Mouse (Mus musculus): ENCODE results near the gene Mthfd2. TPM values are rescaled to one million over a fixed set of nuclear protein-coding genes. Genes with fewer than 3 reads are reported as not detected.

Mthfd2 gene
- total and polyA plus RNA-seq, 2 experiments from 2014 or later, result 19.2 to 32.0 TPM

GRCm38 (mm10) chr6:83361523-83362248 is 36.0 kb upstream of the Mthfd2 start:
- DNase-seq (ENCODE audit: low spot score), result no peak
- Histone ChIP-seq H3K4me1 (ENCODE audit: insufficient read depth, low read length) (no peaks in the 10 kb centered on the region), H3K27me3 (ENCODE audit: insufficient read depth, low read length) (no peaks in the 10 kb centered on the region), H3K4me2 (ENCODE audit: low read depth, low read length, poor library complexity, severe bottlenecking) (no peak overlapping the region), H3K9ac (replicated peaks; ENCODE audit: low read length, poor library complexity, severe bottlenecking) (no peak overlapping the region), H3K9me3 (ENCODE audit: low read length) (no peaks in the 10 kb centered on the region), H3K36me3 (ENCODE audit: insufficient read depth, low read length) (peaks cover 28% of the 10 kb centered on the region), H3K4me3 (ENCODE audit: low read depth, low read length) (no peak overlapping the region), H3K27ac (ENCODE audit: low read depth, low read length) (no peak overlapping the region)
- 88% methylated on average over 11 of the region's 11 CpGs for WGBS
- no peak for ATAC-seq (ENCODE audit: low FRiP score)
- TF ChIP-seq CTCF (IDR thresholded peaks at IDR 0.05), result no peak

- DNase-seq (ENCODE audit: low spot score), result no peak
- no peak overlapping the region for H3K4me2 ChIP-seq (ENCODE audit: low read depth, low read length, poor library complexity, severe bottlenecking)
- peaks cover 27% of the 10 kb centered on the region for H3K36me3 ChIP-seq (ENCODE audit: insufficient read depth, low read length)
- no peaks in the 10 kb centered on the region for H3K4me1 ChIP-seq (ENCODE audit: insufficient read depth, low read length)
- no peak for ATAC-seq (ENCODE audit: low FRiP score)
- TF ChIP-seq CTCF (IDR thresholded peaks at IDR 0.05), result no peak
- WGBS, result 95% methylated on average over 10 of the region's 10 CpGs
- H3K9me3 ChIP-seq (ENCODE audit: low read length), result no peaks in the 10 kb centered on the region
- no peak overlapping the region for H3K4me3 ChIP-seq (ENCODE audit: low read depth, low read length)
- no peak overlapping the region for H3K27ac ChIP-seq (ENCODE audit: low read depth, low read length)
- no peak overlapping the region for H3K9ac ChIP-seq (replicated peaks; ENCODE audit: low read length, poor library complexity, severe bottlenecking)
- no peaks in the 10 kb centered on the region for H3K27me3 ChIP-seq (ENCODE audit: insufficient read depth, low read length)
Measured at GRCm38 (mm10) chr6:83357436-83357835, 31.7 kb upstream of the Mthfd2 start.

GRCm38 (mm10) chr6:83356569-83357138 is 30.9 kb upstream of the Mthfd2 start:
- no peak overlapping the region for H3K9ac ChIP-seq (replicated peaks; ENCODE audit: low read length, poor library complexity, severe bottlenecking)
- H3K27me3 ChIP-seq (ENCODE audit: insufficient read depth, low read length), result no peaks in the 10 kb centered on the region
- peaks cover 26% of the 10 kb centered on the region for H3K36me3 ChIP-seq (ENCODE audit: insufficient read depth, low read length)
- H3K9me3 ChIP-seq (ENCODE audit: low read length), result no peaks in the 10 kb centered on the region
- no peaks in the 10 kb centered on the region for H3K4me1 ChIP-seq (ENCODE audit: insufficient read depth, low read length)
- TF ChIP-seq CTCF (IDR thresholded peaks at IDR 0.05), result peak; percentile 98
- WGBS, result 25% methylated on average over 7 of the region's 7 CpGs
- no peak overlapping the region for H3K27ac ChIP-seq (ENCODE audit: low read depth, low read length)
- DNase-seq (ENCODE audit: low spot score) (peak; percentile 88), ATAC-seq (ENCODE audit: low FRiP score) (peak; percentile 52)
- H3K4me2 ChIP-seq (ENCODE audit: low read depth, low read length, poor library complexity, severe bottlenecking), result no peak overlapping the region
- H3K4me3 ChIP-seq (ENCODE audit: low read depth, low read length), result no peak overlapping the region

- TF ChIP-seq CTCF (IDR thresholded peaks at IDR 0.05), result no peak
- no peak overlapping the region for H3K4me2 ChIP-seq (ENCODE audit: low read depth, low read length, poor library complexity, severe bottlenecking)
- H3K27me3 ChIP-seq (ENCODE audit: insufficient read depth, low read length), result no peaks in the 10 kb centered on the region
- no peak overlapping the region for H3K9ac ChIP-seq (replicated peaks; ENCODE audit: low read length, poor library complexity, severe bottlenecking)
- no peak overlapping the region for H3K4me3 ChIP-seq (ENCODE audit: low read depth, low read length)
- 87% methylated on average over 9 of the region's 9 CpGs for WGBS
- no peaks in the 10 kb centered on the region for H3K9me3 ChIP-seq (ENCODE audit: low read length)
- no peak overlapping the region for H3K27ac ChIP-seq (ENCODE audit: low read depth, low read length)
- H3K36me3 ChIP-seq (ENCODE audit: insufficient read depth, low read length), result peaks cover 16% of the 10 kb centered on the region
- ATAC-seq (ENCODE audit: low FRiP score) (no peak), DNase-seq (ENCODE audit: low spot score) (no peak)
- H3K4me1 ChIP-seq (ENCODE audit: insufficient read depth, low read length), result peaks cover 3% of the 10 kb centered on the region; the same call in 1 of the 2 replicates
Measured at GRCm38 (mm10) chr6:83354856-83355781, 29.4 kb upstream of the Mthfd2 start.

GRCm38 (mm10) chr6:83352666-83353410 is 27.1 kb upstream of the Mthfd2 start:
- Histone ChIP-seq H3K4me3 (ENCODE audit: low read depth, low read length) (no peak overlapping the region), H3K4me1 (ENCODE audit: insufficient read depth, low read length) (peaks cover 3% of the 10 kb centered on the region; the same call in 1 of the 2 replicates), H3K36me3 (ENCODE audit: insufficient read depth, low read length) (peaks cover 5% of the 10 kb centered on the region), H3K27ac (ENCODE audit: low read depth, low read length) (no peak overlapping the region), H3K4me2 (ENCODE audit: low read depth, low read length, poor library complexity, severe bottlenecking) (no peak overlapping the region), H3K27me3 (ENCODE audit: insufficient read depth, low read length) (no peaks in the 10 kb centered on the region), H3K9me3 (ENCODE audit: low read length) (no peaks in the 10 kb centered on the region), H3K9ac (replicated peaks; ENCODE audit: low read length, poor library complexity, severe bottlenecking) (no peak overlapping the region)
- ATAC-seq (ENCODE audit: low FRiP score), result no peak
- TF ChIP-seq CTCF (IDR thresholded peaks at IDR 0.05), result no peak
- 94% methylated on average over 24 of the region's 24 CpGs for WGBS
- DNase-seq (ENCODE audit: low spot score), result no peak
